Mouse (Mus musculus) E14TG2a.4 (cell line): ENCODE measurements around the gene Mcoln2.

Experiments used
- CTCF ChIP-seq: conservative IDR thresholded peaks from 2 replicates; pipeline ENCODE4 v1.5.1; 2014; ENCODE audit warnings: low read length
- NANOG ChIP-seq: IDR thresholded peaks from 2 replicates; pipeline ENCODE4 v1.6.1; 2014; ENCODE audit warnings: borderline replicate concordance, low read length, mixed read lengths

GRCm38 (mm10) chr3:146216561-146216960 is 66.9 kb downstream of the Mcoln2 start:
- TF ChIP-seq CTCF (no peak), NANOG (no peak)
